Mouse (Mus musculus) spleen, adult 18-20 months (tissue): ENCODE measurements at regions not wholly inside any gene's neighbourhood (a gene's known extent, or its start where the extent isn't known, plus 50 kb on each side); places are given as distances from the start of the nearest gene placed in this dataset.
"Not testable (repeated sequence)": the region's sequence is repeated elsewhere in the genome, so short reads cannot be mapped to it uniquely, and the experiment has no call there.

Experiments
- DNase-seq, 2 experiments: peaks; one replicate each; pipeline ENCODE4 v3.0.0; 2022; ENCODE audit warnings: mixed read lengths in 2 of 2

GRCm38 (mm10) chr1:7388627-7389026, 2580.9 kb downstream of the Gm37988 start:
- no peak for DNase-seq

DNA sequence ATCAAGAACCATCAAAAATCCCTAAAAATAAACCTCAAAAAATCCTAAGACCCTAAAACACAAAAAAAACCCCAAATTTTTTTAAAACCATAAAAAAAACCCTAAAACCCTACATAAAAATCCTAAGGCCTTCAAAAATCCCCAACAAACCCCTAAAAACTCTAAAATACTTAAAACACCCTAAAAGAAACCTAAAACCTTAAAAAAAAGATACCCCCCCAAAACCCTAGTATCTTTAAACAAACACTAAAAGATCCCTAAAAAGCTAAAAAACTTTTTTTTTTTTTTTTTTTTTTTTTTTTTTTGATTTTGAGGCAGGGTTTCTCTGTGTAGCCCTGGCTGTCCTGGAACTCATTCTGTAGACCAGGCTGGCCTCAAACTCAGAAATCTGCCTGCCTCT, 2585.8 kb downstream of the Gm37988 start:
- DNase-seq: no peak

GRCm38 (mm10) chr1:7394161-7394560, 2586.5 kb downstream of the Gm37988 start:
- DNase-seq: no peak

- DNase-seq: peak in 1 of 2 experiments; percentile 2
These were observed 2587.8 kb downstream of the Gm37988 start for GRCm38 (mm10) chr1:7395527-7395926.

- DNase-seq: peak; percentile 6 to 67
These were observed 2589.4 kb downstream of the Gm37988 start for GRCm38 (mm10) chr1:7396867-7397806.

DNA sequence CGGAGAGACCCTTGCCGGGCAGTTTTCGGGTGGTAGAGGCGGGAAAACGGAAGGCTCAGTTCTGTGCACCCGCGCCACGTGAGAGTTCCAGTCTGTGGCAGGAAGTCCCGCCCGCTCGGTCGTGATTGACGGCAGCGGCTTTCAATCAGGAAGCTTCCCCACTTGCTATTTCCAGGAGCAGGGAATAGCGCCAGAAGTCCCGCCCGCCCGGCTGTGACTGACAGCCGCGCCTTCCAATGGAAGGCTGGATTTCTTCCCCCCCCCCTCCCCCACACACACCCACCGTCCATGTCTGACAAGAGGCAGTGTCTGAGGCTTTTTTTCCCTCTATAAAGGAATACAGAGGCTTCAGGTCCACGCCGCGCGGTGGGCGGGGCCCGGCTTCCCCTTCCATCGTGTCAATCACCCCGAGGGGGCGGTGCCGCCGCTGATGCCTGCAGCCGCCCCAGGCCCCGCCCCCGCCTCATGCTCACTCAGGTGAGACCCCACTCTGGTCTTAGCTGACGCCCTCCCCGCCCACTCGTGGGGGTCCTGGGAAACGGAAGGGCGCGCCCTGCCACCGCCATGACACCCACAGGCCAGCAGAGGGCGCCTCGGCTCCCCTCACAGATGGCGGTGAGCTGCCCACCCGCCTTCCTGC, 2590.2 kb downstream of the Gm37988 start:
- DNase-seq: peak; percentile 97 to 99

GRCm38 (mm10) chr1:7398678-7399218, 2591.1 kb downstream of the Gm37988 start:
- DNase-seq: no peak

GRCm38 (mm10) chr1:7405651-7406050, 2598.0 kb downstream of the Gm37988 start:
- DNase-seq: not testable (repeated sequence)

- no peak for DNase-seq
These were observed 2606.8 kb downstream of the Gm37988 start for GRCm38 (mm10) chr1:7414444-7414843.

DNA sequence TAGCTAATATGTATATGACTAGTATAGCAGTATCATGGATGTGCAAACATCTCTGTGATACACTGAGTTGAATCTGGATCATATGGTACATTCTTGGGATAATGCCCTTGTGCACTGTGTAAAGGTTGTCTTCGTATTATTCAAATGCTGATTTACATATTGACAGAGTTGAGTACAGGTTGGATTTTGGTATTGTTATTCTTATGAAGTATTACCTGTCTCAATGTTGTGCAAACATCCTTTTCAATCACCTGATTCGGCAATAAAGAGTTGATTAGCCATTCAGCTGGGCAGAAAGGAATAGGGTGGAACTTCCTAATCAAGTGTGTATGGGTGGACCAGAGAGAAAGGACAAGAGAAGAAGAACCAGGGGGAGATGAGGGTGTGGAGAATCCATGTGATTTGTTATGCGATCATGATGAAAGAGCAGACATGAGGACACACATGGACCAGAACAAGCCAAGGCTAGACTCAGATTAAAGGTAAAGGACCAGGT, 2644.0 kb downstream of the Gm37988 start:
- no peak for DNase-seq

DNA sequence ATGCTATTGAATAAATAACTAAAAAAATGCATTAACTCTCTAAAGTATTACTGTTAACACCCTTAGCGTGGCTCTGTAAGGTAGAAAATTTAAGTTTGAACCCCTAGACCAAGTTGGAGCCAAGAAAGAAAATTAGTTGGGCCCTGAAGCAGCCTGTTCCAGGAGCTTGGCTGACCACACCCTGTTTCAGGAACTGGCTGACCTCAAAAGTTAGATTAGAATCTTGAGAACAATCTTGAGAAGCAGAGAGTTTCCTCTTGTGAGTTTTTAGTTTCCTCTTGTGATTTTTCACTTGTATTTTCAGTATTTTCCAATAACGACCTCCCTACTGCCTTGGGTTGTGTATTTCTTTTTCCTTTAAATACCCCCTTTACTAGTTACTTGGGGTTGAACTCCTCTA, 2647.2 kb downstream of the Gm37988 start:
- no peak for DNase-seq

DNA sequence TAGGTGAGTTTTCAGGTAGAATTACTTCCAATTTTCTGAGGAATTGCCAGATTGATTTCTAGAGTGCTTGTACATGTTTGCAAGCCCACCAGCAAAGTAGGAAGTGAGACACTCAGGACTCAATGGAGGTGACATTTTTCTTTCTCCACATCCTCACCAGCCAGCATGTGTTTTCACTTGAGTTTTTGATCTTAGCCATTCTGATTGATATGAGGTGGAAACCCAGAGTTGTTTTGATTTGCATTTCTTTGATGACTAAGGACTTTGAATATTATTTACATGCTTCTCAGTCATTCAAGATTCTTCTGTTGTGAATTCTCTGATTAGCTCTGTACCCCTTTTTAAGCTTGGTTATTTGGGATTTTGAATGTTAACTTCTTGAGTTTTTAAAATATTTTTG, 2650.2 kb downstream of the Gm37988 start:
- no peak for DNase-seq

DNA sequence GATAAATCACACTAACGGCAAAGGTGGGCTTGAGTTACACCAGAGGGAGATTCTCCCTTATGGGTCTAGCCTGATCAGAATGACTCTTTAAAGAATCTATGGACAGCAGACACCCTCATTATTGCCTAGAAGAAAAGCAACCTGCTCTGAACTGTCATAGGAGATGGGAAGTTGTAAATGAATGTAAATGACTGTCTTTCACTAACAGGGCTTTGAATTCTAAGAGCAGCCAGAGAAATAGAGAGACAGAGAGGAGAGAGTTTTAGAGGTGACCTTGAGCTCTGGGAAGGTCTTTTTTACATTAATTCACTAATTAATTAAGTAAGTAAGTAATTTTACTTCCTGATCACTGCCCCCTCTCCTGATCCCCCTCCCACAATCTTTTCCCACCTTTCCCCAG, 2686.4 kb downstream of the Gm37988 start:
- no peak for DNase-seq

- no peak for DNase-seq
These were observed 2691.3 kb downstream of the Gm37988 start for GRCm38 (mm10) chr1:7499042-7499441.

- DNase-seq: no peak
These were observed 2694.7 kb downstream of the Gm37988 start for GRCm38 (mm10) chr1:7502363-7502762.

DNA sequence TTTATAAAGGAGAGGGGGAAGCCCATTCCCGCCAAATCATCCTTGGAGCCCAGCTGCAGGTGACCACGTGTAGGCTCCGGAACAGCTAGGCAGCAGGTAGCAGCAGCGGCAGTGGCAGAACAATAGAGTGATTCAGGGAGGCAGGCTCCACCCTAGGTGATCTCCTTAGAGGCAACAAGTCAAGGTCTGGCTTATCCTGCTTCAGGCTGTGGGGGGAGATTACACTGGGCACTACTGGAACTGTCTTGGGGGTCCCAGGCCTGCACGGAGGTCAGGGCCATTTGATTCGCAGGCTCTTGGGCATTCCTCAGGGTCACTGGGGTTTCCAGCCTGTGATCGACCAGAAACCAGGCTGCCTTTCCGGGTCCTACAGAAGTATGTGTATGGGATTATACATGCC, 2711.1 kb downstream of the Gm37988 start:
- DNase-seq: no peak

DNA sequence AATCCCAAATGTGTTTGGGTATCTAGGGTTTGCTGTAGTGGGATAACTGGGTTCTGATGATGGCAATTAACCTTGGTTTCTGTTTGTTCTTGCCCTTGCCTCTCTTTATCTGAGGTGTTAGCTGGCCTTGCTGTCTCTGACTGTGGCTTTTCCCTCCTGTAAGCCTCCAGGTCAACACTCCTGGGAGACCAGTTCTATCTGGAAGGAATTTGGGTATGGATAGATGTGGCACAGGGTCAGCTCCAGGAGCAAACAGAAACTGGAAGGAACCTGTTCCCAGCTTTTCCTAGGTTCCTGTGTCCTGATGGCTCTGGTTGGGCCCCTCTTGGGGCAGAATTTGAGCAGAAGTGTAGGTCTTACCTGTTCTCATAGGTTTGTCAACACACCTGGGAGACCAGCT, 2725.8 kb downstream of the Gm37988 start:
- DNase-seq: no peak

DNA sequence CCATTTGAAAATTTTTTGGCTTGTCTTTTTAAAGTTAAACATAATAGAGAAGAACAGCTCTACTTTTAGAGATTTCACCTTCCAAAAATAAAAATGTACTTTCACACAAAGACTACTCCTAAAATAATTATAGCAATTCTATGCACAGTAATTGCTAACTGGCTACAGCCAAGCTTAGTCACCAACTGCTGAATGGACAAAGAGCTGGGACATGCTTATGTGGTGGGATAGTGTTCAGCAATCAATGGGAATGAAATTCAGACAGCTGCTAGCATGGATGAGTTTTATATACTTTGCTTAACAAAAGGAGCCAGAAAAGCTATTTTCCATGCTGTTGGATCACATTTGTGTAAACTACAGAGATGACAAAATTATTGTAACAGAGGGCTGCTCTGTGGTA, 2727.5 kb downstream of the Gm37988 start:
- DNase-seq: no peak

DNA sequence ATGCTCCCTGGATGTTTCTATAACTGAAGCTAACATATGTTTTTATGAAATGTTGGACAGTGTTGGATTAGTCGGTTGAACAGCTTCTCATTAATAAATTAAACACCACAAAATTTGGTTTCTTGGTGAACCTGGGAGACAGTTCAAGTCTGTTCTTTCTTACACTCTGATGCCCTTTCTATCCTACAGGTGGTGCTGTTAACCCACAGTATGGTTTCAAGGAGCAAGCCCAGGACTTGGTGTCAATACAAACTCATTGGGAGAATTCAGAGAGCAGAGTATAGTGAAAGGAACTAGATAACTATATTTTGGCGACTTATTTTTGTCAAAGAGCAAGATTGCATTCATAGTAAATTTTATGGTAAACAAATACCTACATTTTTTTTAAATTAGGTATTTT, 2735.8 kb downstream of the Gm37988 start:
- DNase-seq: no peak

DNA sequence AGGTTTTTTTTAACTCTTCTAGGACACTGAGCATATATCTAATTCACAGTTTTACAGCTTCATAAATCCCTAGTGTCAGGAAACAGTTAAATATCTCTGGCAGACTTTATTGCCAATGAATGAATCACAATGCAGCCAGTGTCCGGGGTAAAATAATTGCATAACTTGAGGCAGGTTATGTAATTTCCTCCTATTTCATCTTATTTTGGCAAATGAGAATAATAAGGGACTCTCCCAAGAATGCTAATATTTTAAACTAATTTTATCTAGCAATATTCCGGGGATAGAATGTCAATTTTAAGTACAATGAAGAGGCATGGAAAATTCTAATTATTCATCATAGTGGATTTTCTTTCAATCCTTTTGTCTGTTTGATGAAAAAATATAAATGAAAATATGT, 2740.6 kb downstream of the Gm37988 start:
- no peak for DNase-seq

DNA sequence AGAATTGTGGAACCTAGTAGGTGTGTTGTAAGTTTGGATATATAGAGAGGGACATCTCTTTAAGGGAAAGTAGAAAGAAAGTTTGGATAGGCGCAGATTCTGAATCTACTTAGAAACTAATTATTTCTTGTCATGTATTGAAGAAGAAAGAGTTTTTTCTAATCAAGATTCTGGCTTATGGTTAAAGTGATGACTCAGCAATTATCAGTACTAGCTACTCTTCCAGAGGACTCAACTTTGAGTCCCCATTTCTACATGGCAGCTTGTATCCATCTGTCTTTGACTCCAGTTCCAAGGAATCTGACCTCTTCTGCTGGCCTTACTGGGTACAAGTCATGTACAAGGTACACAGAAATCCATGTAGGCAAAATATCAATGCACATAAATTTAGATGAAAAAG, 2767.1 kb downstream of the Gm37988 start:
- no peak for DNase-seq

DNA sequence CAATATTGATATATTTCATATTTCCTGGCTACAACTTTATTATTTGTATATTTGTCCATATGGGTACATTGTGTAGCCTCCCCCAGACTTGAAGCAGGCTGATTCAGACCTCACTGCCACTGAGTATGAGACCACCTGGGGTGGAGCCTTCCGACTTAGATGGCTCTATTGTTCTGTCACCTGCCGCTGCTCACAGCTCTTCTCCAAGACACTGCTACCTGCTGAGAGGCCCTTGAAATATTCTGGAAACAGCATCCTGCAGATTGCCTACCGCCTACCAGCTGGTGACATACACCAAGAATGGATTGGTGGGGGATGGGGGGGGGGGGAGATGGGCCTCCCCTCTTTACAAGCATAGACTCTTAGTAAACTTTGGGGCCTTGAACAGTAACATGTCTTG, 2778.7 kb downstream of the Gm37988 start:
- DNase-seq: no peak

GRCm38 (mm10) chr1:7591327-7591726, 2783.6 kb downstream of the Gm37988 start:
- no peak for DNase-seq
